Mouse (Mus musculus) MEL (cell line): ENCODE results near the gene Prdm10. TPM values are rescaled to one million over a fixed set of nuclear protein-coding genes. Genes with fewer than 3 reads are reported as not detected.

Experiments used
- DNase-seq: peaks from one replicate; pipeline ENCODE4 v3.0.0; 2011; ENCODE audit warnings: low read depth, low spot score
- H3K27ac ChIP-seq: 2 replicates; pipeline ENCODE4 v1.5.1; 2012; ENCODE audit warnings: low read depth, mild to moderate bottlenecking, control low read depth, low read length, moderate library complexity; ENCODE audit not compliant: control insufficient read depth
- H3K27me3 ChIP-seq, 2 experiments: fragments of 150-350 bp in 1 of 2; sonication (generic) in 1 of 2; 2 replicates each; pipeline ENCODE4 v1.6.1; 2012; ENCODE audit warnings: low read length in 2 of 2, mild to moderate bottlenecking in 2 of 2, improper control_type of control experiment in 1 of 2, moderate library complexity in 1 of 2; ENCODE audit not compliant: insufficient read depth in 2 of 2, control insufficient read depth in 1 of 2
- H3K36me3 ChIP-seq, 2 experiments: 2 replicates each; pipeline ENCODE4 v1.6.1; 2012 to 2014; ENCODE audit warnings: low read length in 2 of 2, improper control_type of control experiment in 1 of 2, inconsistent platforms in 1 of 2, mild to moderate bottlenecking in 1 of 2; ENCODE audit not compliant: insufficient read depth in 2 of 2, control insufficient read depth in 1 of 2
- H3K4me1 ChIP-seq, 2 experiments: fragments of 150-350 bp in 1 of 2; sonication (generic) in 1 of 2; 2 replicates each; pipeline ENCODE4 v1.6.1; 2012; ENCODE audit warnings: low read length in 2 of 2, improper control_type of control experiment in 1 of 2, mild to moderate bottlenecking in 1 of 2; ENCODE audit not compliant: insufficient read depth in 2 of 2, control insufficient read depth in 1 of 2
- H3K4me3 ChIP-seq, 2 experiments: fragments of 150-350 bp in 1 of 2; sonication (generic) in 1 of 2; 2 replicates each; pipeline ENCODE4 v1.5.1; 2012; ENCODE audit warnings: low read depth in 2 of 2, low read length in 2 of 2, mild to moderate bottlenecking in 2 of 2, moderate library complexity in 2 of 2, control low read depth in 1 of 2, improper control_type of control experiment in 1 of 2; ENCODE audit not compliant: control insufficient read depth in 1 of 2, insufficient read depth in 1 of 2
- H3K79me2 ChIP-seq: 2 replicates; pipeline ENCODE4 v1.6.1; 2012; ENCODE audit warnings: mild to moderate bottlenecking, low read length, moderate library complexity; ENCODE audit not compliant: control insufficient read depth, poor library complexity, insufficient read depth
- H3K9ac ChIP-seq: 2 replicates; pipeline ENCODE4 v1.6.1; 2012; ENCODE audit warnings: low read depth, mild to moderate bottlenecking, control low read depth, low read length, moderate library complexity; ENCODE audit not compliant: control insufficient read depth, poor library complexity, severe bottlenecking
- H3K9me3 ChIP-seq: fragments of 150-350 bp; sonication (generic); replicated peaks from 2 replicates; pipeline ENCODE4 v1.6.1; 2012; ENCODE audit warnings: mild to moderate bottlenecking, low read length, improper control_type of control experiment, moderate library complexity; ENCODE audit not compliant: insufficient read depth
- CHD2 ChIP-seq: IDR thresholded peaks from 2 replicates; pipeline ENCODE4 v1.6.1; 2011; ENCODE audit warnings: low read length, improper control_type of control experiment
- EP300 ChIP-seq, 2 experiments: IDR thresholded peaks; 2 replicates each; pipeline ENCODE4 v1.6.1; 2011; ENCODE audit warnings: improper control_type of control experiment in 2 of 2, low read length in 2 of 2, low read depth in 1 of 2, mild to moderate bottlenecking in 1 of 2
- GATA1 ChIP-seq: IDR thresholded peaks from 2 replicates; pipeline ENCODE4 v1.6.1; 2011; ENCODE audit warnings: low read depth, low read length, improper control_type of control experiment
- HCFC1 ChIP-seq: IDR thresholded peaks from 2 replicates; pipeline ENCODE4 v1.6.1; 2012; ENCODE audit warnings: low read depth, mild to moderate bottlenecking, inconsistent platforms, low read length, improper control_type of control experiment, moderate library complexity
- MAX ChIP-seq: IDR thresholded peaks from 2 replicates; pipeline ENCODE4 v1.6.1; 2011; ENCODE audit warnings: low read length, improper control_type of control experiment
- MYB ChIP-seq: IDR thresholded peaks from 2 replicates; pipeline ENCODE4 v1.6.1; 2011; ENCODE audit warnings: mild to moderate bottlenecking, low read depth, low read length, improper control_type of control experiment
- MYC ChIP-seq: IDR thresholded peaks from 2 replicates; pipeline ENCODE4 v1.6.1; 2011; ENCODE audit warnings: low read depth, mild to moderate bottlenecking, low read length, improper control_type of control experiment, moderate library complexity
- POLR2AphosphoS2 ChIP-seq: IDR thresholded peaks from 2 replicates; pipeline ENCODE4 v1.6.1; 2011; ENCODE audit warnings: low read length, improper control_type of control experiment
- RCOR1 ChIP-seq: IDR thresholded peaks from 2 replicates; pipeline ENCODE4 v1.6.1; 2012; ENCODE audit warnings: low read depth, mild to moderate bottlenecking, inconsistent platforms, low read length, improper control_type of control experiment
- SIN3A ChIP-seq: IDR thresholded peaks from 2 replicates; pipeline ENCODE4 v1.6.1; 2012; ENCODE audit warnings: low read length, improper control_type of control experiment, inconsistent platforms
- TBP ChIP-seq: IDR thresholded peaks from 2 replicates; pipeline ENCODE4 v1.8.0; 2011; ENCODE audit warnings: low read depth, low read length, improper control_type of control experiment
- polyA plus RNA-seq, 2 experiments: library from polyadenylated mRNA; stranded (reverse) in 1 of 2; unstranded in 1 of 2; fragments of >175 nt in 1 of 2; fragments of >200 nt in 1 of 2; gene quantifications; 2 replicates each; pipeline versions ENCODE4 v1.2.1 to v1.2.4; 2012; ENCODE audit warnings: low replicate concordance in 2 of 2, low read depth in 1 of 2; ENCODE audit not compliant: insufficient read length in 2 of 2, insufficient read depth in 1 of 2, missing spikeins in 1 of 2
- total RNA-seq: library from RNA; depleted of rRNA; stranded (reverse); fragments of 300-350 nt; gene quantifications from 2 replicates; pipeline ENCODE4 v1.2.3, GENCODE M21; 2012

Prdm10 gene
- total and polyA plus RNA-seq, 3 experiments = 3.4 to 8.7 TPM; not detected in 1

DNA sequence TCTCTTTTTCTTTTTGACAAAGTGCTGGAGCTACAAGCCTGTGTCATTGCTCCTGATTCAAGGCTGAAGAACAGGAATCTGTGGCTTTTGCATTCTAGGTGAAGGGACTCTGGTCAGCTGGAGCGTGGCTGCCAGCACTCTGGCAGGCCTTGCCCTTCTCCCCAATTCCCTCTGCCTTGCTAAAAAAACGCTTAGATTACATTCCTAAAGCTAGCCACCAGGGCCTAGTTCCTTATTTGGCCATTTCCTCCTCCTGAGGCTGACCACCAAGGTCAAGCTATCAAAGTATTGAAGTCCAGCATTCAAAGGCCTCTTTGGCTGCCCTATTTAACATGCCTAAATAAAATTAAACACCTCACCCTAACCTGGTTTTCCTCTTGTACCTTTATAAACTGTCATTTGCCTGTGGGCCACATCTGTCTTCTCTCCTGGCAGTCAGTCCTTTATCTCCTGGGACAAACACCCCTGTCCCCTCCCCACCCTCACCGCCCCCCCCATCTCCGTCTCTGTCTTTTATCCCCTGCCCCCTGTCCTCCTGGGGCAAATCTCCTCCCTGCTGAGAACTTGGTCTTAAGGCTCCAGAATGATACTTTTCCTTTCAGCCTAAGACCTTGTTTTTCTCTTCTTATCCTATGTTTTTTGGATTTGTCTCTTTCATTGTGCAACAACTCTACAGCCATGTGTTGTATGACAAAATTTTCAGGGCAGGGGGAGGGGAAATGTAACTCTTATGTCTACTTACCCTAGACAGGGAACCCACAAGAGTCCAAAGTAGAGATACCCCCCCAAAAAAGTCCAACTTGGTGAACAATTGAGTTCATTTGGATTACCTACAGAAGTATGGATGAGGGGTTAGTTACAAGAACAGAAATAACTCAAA lies 17.9 kb upstream of the Prdm10 start:
- no peaks in the 10 kb centered on the region for H3K9me3 ChIP-seq
- no peak overlapping the region for H3K27ac ChIP-seq
- no peak overlapping the region for H3K9ac ChIP-seq
- no peaks in the 10 kb centered on the region for H3K79me2 ChIP-seq
- H3K4me1 ChIP-seq = peaks cover 9 to 23% of the 10 kb centered on the region in 2 experiments
- peaks cover 0 to 21% of the 10 kb centered on the region in 2 experiments; a peak in 2 of 4 replicates for H3K36me3 ChIP-seq
- no peak for DNase-seq
- TF ChIP-seq CHD2 = no peak
- no peaks in the 10 kb centered on the region for H3K27me3 ChIP-seq
- H3K4me3 ChIP-seq = no peak overlapping the region

GRCm38 (mm10) chr9:31266013-31266659 lies 14.2 kb upstream of the Prdm10 start:
- Histone ChIP-seq H3K4me1 (peaks cover 6 to 11% of the 10 kb centered on the region in 2 experiments), H3K27me3 (no peaks in the 10 kb centered on the region), H3K36me3 (peaks cover 0 to 14% of the 10 kb centered on the region in 2 experiments; a peak in 2 of 4 replicates), H3K27ac (peak overlapping the region; percentile 46; the same call in 1 of the 2 replicates), H3K4me3 (peak overlapping the region in 1 of 2 experiments; percentile 10; a peak in 1 of 4 replicates), H3K79me2 (no peaks in the 10 kb centered on the region), H3K9me3 (no peaks in the 10 kb centered on the region), H3K9ac (peak overlapping the region; percentile 43)
- peak; percentile 37; the same call in 1 of the 2 replicates for TF ChIP-seq GATA1
- TF ChIP-seq RCOR1 = no peak
- TF ChIP-seq EP300 (IDR thresholded peaks at IDR 0.05; ENCODE audit: low read depth in 1 of 2, low read length in 2 of 2) = peak; percentile 12 to 27; a peak in 2 of 4 replicates
- TF ChIP-seq TBP = 0 out of 2 replicates have a peak, but pooled peaks have one; percentile 3
- peak; percentile 70 for DNase-seq

DNA sequence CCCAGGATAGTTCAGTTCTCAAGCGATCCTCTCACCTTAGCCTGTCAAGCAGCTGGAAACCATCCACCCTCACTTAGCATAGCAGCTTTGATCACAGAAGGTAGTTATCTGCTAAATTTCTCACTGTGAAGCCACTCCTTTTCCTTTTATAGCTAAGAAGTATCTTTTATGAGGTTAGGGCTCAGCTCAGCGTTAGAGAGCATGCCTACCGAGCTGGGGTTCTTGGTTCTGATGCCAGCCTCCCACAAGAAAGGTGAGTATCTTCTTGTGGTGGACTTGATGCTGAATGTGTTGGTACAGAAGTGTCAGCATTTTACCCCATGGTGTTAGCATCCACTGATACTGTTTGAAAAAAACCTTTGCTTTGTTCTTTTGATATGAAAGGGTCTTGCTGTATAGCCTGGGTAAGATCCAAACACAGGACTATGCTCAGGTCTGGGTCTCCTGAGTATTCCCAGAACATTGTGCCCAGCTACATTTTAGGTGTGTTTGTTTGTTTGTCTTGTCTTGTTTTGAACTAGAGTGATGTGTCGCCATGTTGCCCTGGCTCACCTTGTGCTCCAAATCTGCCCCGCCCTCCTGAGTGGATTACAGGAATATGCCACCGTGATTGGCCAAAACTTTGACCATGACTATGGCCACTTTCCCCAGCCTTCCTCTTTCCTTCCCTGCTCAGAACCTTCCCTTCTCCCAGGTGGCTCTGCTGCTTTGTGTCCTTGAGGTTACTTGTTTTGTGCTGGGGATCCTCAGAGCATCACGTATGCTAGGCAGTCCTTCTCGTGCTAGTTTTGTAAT lies 8.9 kb upstream of the Prdm10 start:
- no peak overlapping the region for H3K27ac ChIP-seq
- peaks cover 0 to 15% of the 10 kb centered on the region in 2 experiments; a peak in 2 of 4 replicates for H3K36me3 ChIP-seq
- H3K9me3 ChIP-seq = no peaks in the 10 kb centered on the region
- no peak overlapping the region for H3K4me3 ChIP-seq
- H3K4me1 ChIP-seq = peaks cover 12 to 23% of the 10 kb centered on the region in 2 experiments
- H3K79me2 ChIP-seq = no peaks in the 10 kb centered on the region
- H3K9ac ChIP-seq = no peak overlapping the region
- TF ChIP-seq MYC (no peak), POLR2AphosphoS2 (no peak), MYB (no peak), HCFC1 (no peak), SIN3A (0 out of 2 replicates have a peak, but pooled peaks have one; percentile 20), RCOR1 (no peak), MAX (no peak)
- H3K27me3 ChIP-seq = no peaks in the 10 kb centered on the region
- no peak for DNase-seq
